Mouse (Mus musculus): ENCODE measurements around the gene Pbdc1. TPM values are rescaled to one million over a fixed set of nuclear protein-coding genes. Genes with fewer than 3 reads are reported as not detected.

The Pbdc1 gene
- polyA plus RNA-seq (2012; rRNA removed; ENCODE audit: low replicate concordance), result 4.7 and 6.1 TPM in 2 replicates

DNA sequence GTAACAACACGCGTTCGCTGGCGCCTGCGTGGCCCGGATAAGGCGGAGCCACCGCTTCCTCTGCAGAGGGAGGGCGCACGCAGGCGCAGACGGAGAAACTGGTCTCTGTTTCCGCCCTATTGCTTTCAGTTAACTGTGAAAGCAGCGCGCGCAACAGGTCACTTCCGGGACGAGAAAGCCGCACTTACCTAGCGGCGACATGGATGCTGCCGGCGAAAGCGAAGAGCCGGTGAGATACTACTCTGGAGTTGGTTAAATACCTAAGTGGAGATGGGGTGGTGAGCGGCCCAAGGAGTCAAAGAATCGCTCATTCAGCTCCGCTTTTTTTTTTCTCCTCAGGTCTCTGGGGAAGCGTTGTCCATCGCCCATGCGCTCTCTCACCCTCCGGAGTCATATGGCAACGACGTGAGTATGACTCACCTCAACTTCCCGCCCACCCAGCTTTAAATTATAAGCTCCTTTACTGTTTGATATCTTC lies at the start of gene Pbdc1:
Gene Pbdc1, plus strand, starts transcription at position 142 of the 478 bp plus-strand sequence.

GRCm38 (mm10) chrX:105120275-105121226 lies 41.0 kb downstream of the Pbdc1 start, which contains the start of gene Magee1:
Gene Magee1, plus strand, starts transcription at chrX:105120378.

Other genes starting within 250 kb of the Pbdc1 start
- 0.14 and 0.16 TPM in 2 replicates for gene Magee2, start 222.5 kb upstream of the Pbdc1 start, polyA plus RNA-seq (2012; rRNA removed; ENCODE audit: low replicate concordance)
- gene Magee1, start 40.6 kb downstream of the Pbdc1 start, polyA plus RNA-seq (2012; rRNA removed; ENCODE audit: low replicate concordance), result 8.1 and 14.8 TPM in 2 replicates